Mouse (Mus musculus) monocyte, adult 59 days (primary cell): ENCODE results near the gene 1810062G17Rik. TPM values are rescaled to one million over a fixed set of nuclear protein-coding genes. Genes with fewer than 3 reads are reported as not detected.

Experiments
- total RNA-seq, 2 experiments: library from RNA; stranded (reverse); gene quantifications; one replicate each; pipeline ENCODE4 v1.2.4; 2023

1810062G17Rik gene
- not detected for total RNA-seq

GRCm38 (mm10) chr3:36475532-36476087 lies at the start of gene 1810062G17Rik, which contains the start of gene Anxa5:
Gene 1810062G17Rik (plus strand): TSS chr3:36475937.
Gene Anxa5 (minus strand): TSS chr3:36475894.

DNA sequence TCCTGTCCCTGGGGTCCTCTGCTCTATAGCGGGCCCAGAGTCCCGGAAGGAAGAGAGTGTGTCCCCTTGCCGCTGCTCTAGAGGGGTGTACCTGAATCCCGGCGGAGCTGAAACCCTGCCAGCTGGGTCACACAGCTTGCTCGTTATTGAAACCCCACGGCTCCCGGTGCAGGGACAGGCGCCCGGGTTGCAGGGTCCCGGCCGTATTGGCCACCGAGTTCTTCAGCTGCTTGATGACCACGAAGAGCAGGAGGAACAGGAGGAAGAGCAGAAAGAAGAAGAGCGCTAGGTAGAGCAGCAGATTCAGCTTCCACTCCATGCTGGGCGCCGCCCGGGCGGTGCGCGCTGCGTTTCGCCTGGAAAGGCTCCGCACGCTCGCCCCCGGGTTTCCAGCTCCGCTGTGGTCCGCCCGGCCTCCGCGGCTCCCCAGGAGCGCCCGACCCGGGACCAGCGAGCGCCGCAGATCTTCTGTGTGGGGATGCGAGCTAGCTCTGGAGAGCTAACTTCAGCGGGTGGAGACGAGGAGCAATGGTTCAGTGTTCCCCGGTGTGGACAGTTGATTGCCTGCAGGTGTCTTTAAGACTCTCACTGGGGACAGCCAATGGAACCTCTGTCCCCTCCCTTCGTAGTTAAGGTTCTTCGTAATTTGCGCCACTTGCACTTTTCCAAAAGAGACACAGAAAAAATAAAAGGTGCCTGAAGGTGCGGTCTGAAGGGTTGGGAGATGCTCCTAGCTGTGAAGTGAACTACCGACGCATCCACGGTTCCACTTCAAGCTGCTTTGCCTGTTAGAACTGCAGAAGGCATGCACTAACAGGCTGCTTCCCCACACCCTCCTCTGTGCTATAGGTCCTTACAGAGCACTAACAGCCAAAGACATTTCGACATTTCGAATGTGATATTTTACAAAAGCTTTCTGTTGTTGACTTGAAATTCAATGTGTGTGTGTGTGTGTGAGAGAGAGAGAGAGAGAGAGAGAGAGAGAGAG lies 45.6 kb downstream of the 1810062G17Rik start, which contains the start of gene Gm11549:
Gm11549 (minus strand) TSS at position 741 of the 988 bp plus-strand sequence.

Other genes with a start within 250 kb of the 1810062G17Rik start
- 100 to 1,000 TPM; 347 to 359 TPM for gene Anxa5, start within 50 bp of the 1810062G17Rik start, total RNA-seq
- not detected for gene Gm11549, start 45.9 kb downstream of the 1810062G17Rik start, total RNA-seq
- 10 to 100 TPM; 18.7 to 21.6 TPM for gene Exosc9, start 76.7 kb downstream of the 1810062G17Rik start, total RNA-seq
- gene Ccna2, start 96.2 kb downstream of the 1810062G17Rik start, total RNA-seq: 1 to 10 TPM; 1.5 to 1.9 TPM
- gene Bbs7, start 137.5 kb downstream of the 1810062G17Rik start, total RNA-seq: 1 to 10 TPM; 2.0 to 2.8 TPM
- gene Trpc3, start 214.2 kb downstream of the 1810062G17Rik start, total RNA-seq: under 1 TPM in 1 of 2 experiments, not detected in 1; 0.91 TPM